Mouse (Mus musculus) retina, adult 2 months (tissue): Measurements from ENCODE around the gene Dnm1.
"Not testable (repeated sequence)": the region's sequence is repeated elsewhere in the genome, so short reads cannot be mapped to it uniquely, and the experiment has no call there.

Experiments used
- DNase-seq: peaks from one replicate; pipeline ENCODE4 v3.0.0-alpha.2; 2012; ENCODE audit warnings: low read depth, low spot score

Dnm1 gene

GRCm38 (mm10) chr2:32362274-32362673 is 9.1 kb upstream of the Dnm1 start:
- not testable (repeated sequence) for DNase-seq

GRCm38 (mm10) chr2:32361437-32361836 is 8.3 kb upstream of the Dnm1 start:
- DNase-seq: peak; percentile 53

DNA sequence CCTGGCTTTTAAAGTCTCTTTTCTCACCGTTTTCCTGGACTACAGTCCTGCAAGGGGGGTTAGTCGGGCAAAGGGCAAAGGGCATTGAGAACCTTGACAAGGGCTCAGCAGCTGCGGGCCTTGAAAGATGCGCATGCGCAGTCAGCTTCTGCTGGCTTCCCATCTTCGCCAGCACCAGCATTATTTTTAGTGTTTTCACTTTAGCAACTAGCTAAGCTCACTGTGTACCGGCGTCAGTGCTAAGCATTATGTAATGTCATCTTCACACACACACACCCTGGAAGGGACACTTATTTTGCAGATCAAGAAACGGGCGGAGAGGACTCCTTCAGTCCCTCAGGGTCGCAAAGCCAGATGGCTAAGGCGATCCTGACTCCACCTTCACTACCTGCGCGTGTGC is 7.6 kb upstream of the Dnm1 start:
- DNase-seq: peak; percentile 64

DNA sequence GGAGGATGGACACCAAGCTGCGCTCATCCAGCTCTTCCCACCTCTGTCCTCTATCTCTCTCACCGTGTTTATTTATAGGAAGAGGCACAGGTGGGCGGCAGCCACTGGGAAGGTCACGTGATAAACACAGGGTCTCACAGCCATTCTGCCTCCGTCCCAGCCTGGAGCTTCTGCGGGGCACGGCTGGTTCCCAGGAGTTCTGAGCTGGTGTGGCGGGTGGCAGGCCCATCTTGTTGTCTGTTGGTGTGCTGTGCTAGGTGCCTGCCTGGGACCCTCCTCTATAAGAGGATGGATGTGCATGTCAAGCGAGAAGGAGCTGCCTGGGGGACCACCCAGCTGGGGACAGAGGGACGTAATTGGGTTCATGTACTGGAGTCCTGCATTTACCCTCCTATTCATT is 5.2 kb upstream of the Dnm1 start:
- DNase-seq: no peak

- DNase-seq: no peak
Measured at GRCm38 (mm10) chr2:32357710-32358109, 4.6 kb upstream of the Dnm1 start.

DNA sequence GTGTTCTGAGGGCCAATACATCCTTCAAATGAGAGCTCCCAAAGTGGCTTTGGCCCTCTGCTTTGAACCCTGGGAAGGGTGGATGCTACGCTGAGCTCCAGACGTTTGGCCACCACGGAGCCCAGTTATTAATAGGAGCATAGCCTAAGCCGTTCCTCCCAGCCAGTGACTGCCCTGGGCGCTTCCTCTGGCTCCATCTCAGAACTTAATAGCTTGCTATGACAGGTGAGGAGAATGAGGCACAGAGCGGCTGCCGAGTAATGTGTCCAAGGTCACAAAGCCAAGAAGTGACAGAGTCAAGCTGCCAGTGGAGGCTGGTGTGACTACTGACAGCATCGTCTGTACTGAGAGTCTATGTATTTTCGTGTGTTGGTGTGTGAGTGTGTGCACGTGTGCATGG is 3.1 kb upstream of the Dnm1 start:
- no peak for DNase-seq

DNA sequence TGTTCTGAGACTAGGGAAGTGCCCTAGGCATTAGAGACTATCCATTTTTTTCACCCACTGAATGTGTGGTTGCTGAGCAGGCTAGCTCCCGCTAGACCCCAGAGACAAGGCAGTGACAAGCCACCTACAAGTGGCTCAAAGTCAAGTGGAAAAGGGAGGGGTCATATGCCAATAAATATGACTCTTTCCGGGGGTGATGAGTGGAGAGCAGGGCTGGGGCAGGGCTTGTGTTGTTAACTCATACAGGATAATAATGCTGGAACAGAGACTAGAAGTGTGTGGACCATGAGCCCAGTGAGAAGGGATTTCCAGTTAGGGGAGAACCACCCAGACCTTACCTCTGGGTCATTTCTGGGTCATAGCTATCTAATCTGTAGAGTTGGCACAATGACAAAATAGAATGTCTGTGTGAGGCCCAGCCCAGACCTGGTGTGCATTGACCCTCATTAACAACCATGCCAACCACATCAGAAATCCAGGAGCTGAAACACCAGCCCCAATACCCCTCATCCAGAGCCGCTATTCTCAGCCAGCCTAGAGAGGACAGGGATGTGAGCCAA is 1.3 kb upstream of the Dnm1 start:
- DNase-seq: no peak

DNA sequence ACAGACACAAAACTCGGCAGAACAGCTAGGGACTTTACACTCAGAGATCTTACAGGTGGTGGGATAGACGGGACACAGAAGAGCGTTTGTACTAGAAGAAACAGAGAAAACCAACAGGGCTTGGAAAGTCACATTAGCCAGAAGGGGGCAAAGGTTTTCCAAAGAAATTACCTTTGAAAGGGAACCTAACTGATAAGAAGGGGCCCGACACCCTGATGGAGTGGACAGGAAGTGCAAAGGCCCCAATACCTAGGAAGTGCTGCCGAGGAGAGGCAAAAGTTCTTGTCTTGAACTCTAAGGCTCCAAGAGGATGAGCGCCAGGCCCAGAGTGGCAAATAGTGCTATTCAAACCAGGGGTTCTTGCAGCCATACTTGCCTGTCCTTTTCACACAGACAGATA is 698 bp upstream of the Dnm1 start:
- no peak for DNase-seq

GRCm38 (mm10) chr2:32352151-32353006 is 759 bp downstream of the Dnm1 start, which contains the start of gene Ciz1:
TSS of gene Ciz1 (plus strand) at chr2:32352327.
- peak; percentile 75 for DNase-seq

DNA sequence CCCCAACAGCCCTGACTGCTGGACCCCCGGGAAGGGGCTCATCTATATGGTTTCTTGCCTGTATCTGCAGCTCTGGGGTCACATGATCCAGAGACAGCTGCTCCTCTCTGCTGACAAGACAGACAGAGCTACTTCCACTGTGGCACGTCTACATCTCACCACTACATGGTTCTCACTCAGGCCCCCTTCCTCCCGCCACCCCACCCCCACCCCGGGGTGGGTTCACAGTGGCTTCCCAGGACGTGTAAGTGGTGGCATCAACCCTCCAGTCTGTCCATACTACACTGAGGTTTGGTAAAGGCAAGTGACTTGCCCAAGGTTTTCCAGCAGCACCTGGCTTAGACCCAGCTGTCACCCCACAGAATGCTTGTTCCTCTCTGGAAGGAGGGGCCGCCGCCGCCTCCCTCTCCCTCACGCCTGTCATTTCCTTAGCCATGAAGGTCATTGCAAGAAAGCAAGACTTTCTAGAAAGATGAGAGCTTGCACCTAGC is 1.6 kb downstream of the Dnm1 start:
- DNase-seq: no peak

DNA sequence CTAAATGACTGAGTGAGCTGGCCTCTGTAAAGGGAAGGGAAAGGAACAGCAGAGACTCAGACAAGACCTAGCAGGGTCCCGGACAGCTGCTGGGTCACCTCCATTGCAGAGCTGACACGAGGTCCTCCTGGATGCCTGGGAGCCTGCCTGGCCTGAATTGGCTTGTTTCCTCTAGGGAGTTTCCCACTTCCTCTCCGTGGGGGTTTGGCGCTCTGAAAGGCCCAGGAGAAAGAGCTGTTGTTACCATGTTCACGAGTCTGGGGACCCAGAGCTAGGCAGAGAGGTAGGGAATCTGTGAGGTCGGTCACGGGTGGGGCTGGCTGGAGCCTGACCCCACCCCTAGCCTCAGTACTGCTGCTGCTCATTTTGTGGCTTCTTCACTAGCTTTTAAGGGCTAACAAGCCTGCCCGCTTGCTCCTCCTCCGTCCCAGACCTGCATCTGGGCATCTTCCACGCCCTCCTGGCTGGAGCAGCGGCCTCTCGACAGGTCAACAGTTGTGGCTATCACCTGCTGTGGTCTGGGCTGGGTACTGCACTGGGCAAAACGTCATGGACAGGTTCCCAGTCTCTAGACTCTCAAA is 2.6 kb downstream of the Dnm1 start:
- DNase-seq: no peak

GRCm38 (mm10) chr2:32349625-32350255 is 3.4 kb downstream of the Dnm1 start:
- DNase-seq: no peak

GRCm38 (mm10) chr2:32348311-32348710 is 4.8 kb downstream of the Dnm1 start:
- DNase-seq: no peak

GRCm38 (mm10) chr2:32347019-32347418 is 6.1 kb downstream of the Dnm1 start:
- DNase-seq: no peak

DNA sequence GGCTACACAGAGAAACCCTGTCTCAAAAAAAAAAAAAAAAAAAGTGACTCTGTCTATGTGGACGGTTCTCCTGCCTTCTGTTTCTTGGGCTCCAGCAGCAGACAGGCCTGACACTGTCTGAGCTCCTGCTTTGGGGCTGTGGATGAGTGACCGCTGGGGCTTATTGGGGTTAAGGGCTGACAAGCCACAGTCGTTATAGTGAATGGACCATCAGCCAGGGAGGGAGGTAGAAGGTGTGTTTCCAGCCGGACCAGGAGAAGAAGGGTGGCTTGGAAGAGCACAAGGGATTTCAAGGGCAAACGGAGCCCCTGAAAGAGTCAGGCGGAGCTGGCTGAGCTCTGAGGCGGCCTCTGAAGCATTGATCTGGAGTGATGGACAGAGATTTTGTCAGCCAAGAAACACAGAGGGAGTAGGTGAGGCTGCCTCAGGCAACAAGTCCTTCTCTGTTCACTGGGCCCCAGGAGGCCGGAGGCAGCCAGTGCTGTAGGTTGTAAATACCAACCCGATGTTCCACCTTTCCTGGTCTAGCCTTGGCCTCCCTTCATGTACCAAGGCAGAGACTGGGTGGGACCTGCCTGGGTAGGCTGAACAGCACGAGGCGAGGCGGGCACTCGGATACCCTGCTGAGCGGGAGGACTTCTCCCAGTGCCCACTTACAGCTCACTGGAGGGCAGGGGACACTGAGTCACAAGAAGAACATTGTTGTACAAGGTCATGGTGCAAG is 8.4 kb downstream of the Dnm1 start:
- DNase-seq: no peak

GRCm38 (mm10) chr2:32344056-32344455 is 9.1 kb downstream of the Dnm1 start:
- no peak for DNase-seq

- DNase-seq: no peak
Measured at GRCm38 (mm10) chr2:32343351-32343671, 9.8 kb downstream of the Dnm1 start.

GRCm38 (mm10) chr2:32342539-32343350 is 10.4 kb downstream of the Dnm1 start:
- no peak for DNase-seq

DNA sequence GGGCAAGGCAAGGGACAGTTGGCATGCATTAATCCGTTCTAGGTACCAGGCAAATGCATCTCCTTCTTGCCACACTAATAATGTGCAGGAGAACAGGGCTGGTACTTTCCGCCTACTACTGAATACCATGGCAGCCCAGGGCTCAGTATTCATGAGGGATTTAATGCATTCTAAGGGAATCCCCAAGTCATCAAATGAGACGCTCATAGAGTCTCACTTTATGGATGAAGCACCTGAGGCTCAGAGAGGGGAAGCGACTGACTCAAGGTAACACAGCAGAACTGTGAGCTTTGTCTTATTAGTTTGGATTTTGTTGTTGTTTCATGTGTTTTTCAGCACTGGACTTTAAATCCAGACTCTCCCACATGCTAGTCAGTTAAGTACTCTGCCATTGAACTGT is 11.1 kb downstream of the Dnm1 start:
- DNase-seq: no peak

DNA sequence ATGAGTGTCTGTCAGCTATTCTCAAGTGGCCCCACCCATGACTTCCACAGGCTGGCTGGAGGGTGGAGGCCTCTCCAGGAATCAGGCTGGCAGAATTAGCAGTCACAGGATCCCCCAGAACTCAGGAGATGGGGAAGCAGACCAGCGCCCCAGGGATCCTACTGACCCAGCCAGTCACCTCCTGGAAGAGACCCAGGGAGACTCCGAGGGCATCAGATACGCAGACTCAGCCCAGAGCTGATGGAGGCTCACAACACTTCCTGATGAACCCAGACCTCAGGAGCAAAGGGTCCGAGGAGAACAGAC is 11.6 kb downstream of the Dnm1 start:
- DNase-seq: no peak
